Mouse (Mus musculus) heart, embryonic 15.5 days (tissue): ENCODE measurements around the gene Prrc2b. TPM values are rescaled to one million over a fixed set of nuclear protein-coding genes. Genes with fewer than 3 reads are reported as not detected.
A peak's percentile ranks its signal among the peaks of the same experiment; 100 is the strongest.

ENCODE experiments used
- ATAC-seq: fragments of 200-750 bp; cut with Nextera tagmentation; replicated peaks from 2 replicates; pipeline ENCODE4 v1.8.0; 2017; ENCODE audit warnings: low read depth, moderate TSS enrichment; ENCODE audit not compliant: insufficient number of reproducible peaks, insufficient read depth, low FRiP score
- H3K27ac ChIP-seq: fragments of 300-500 bp; sonication (generic); 2 replicates; pipeline ENCODE4 v1.5.1; 2015; ENCODE audit warnings: mild to moderate bottlenecking, inconsistent platforms
- H3K27me3 ChIP-seq: fragments of 300-500 bp; sonication (generic); 2 replicates; pipeline ENCODE4 v1.6.1; 2015; ENCODE audit warnings: inconsistent platforms
- H3K36me3 ChIP-seq: fragments of 300-500 bp; sonication (generic); 2 replicates; pipeline ENCODE4 v1.6.1; 2015; ENCODE audit warnings: mild to moderate bottlenecking, inconsistent platforms
- H3K4me1 ChIP-seq: fragments of 300-500 bp; sonication (generic); replicated peaks from 2 replicates; pipeline ENCODE4 v1.6.1; 2015; ENCODE audit warnings: inconsistent platforms
- H3K4me2 ChIP-seq: fragments of 300-500 bp; sonication (generic); 2 replicates; pipeline ENCODE4 v1.6.1; 2015; ENCODE audit warnings: inconsistent platforms, mild to moderate bottlenecking, moderate library complexity
- H3K4me3 ChIP-seq: fragments of 300-500 bp; sonication (generic); 2 replicates; pipeline ENCODE4 v1.5.1; 2015; ENCODE audit warnings: mild to moderate bottlenecking, inconsistent platforms
- H3K9ac ChIP-seq: fragments of 300-500 bp; sonication (generic); 2 replicates; pipeline ENCODE4 v1.6.1; 2015; ENCODE audit warnings: mild to moderate bottlenecking, inconsistent platforms
- H3K9me3 ChIP-seq: fragments of 300-500 bp; sonication (generic); replicated peaks from 2 replicates; pipeline ENCODE4 v1.6.1; 2016; ENCODE audit warnings: inconsistent platforms
- WGBS: fragments of 180-500 bp; shearing (Covaris S2); methylation state at CpG from one replicate; pipeline ENCODE4 v1.1.7; 2015; ENCODE audit warnings: mixed read lengths; 5-methylcytosine and 5-hydroxymethylcytosine counted together
- polyA plus RNA-seq: library from polyadenylated mRNA; unstranded; fragments of >200 nt; fragmentation: Nextera tagmentation; extraction: Ambion mirVana; gene quantifications from 2 replicates; pipeline ENCODE4 v1.2.1, GENCODE M21; 2015

The Prrc2b gene
- polyA plus RNA-seq, 1 experiment from 2014 or later: 21.0 TPM

GRCm38 (mm10) chr2:32187649-32188048, 36.8 kb downstream of the Prrc2b start:
- Histone ChIP-seq H3K4me1 (peaks cover 24% of the 10 kb centered on the region), H3K27me3 (no peaks in the 10 kb centered on the region), H3K9me3 (no peaks in the 10 kb centered on the region), H3K27ac (no peak overlapping the region), H3K36me3 (peaks cover 57% of the 10 kb centered on the region), H3K4me3 (no peak overlapping the region), H3K4me2 (no peak overlapping the region), H3K9ac (no peak overlapping the region)
- 88% methylated on average over 7 of the region's 7 CpGs for WGBS
- no peak for ATAC-seq

- Histone ChIP-seq H3K4me2 (no peak overlapping the region), H3K4me1 (peaks cover 11% of the 10 kb centered on the region), H3K27me3 (no peaks in the 10 kb centered on the region), H3K27ac (no peak overlapping the region), H3K9me3 (no peaks in the 10 kb centered on the region), H3K9ac (no peak overlapping the region), H3K4me3 (no peak overlapping the region), H3K36me3 (peaks cover 70% of the 10 kb centered on the region)
- no peak for ATAC-seq
- WGBS: 77% methylated on average over 5 of the region's 5 CpGs
Measured at GRCm38 (mm10) chr2:32189060-32189681, 38.3 kb downstream of the Prrc2b start.

- Histone ChIP-seq H3K4me3 (no peak overlapping the region), H3K9ac (no peak overlapping the region), H3K4me1 (0 out of 2 replicates have a peak, but pooled peaks cover 6% of the 10 kb centered on the region), H3K27ac (no peak overlapping the region), H3K9me3 (no peaks in the 10 kb centered on the region), H3K36me3 (peaks cover 75% of the 10 kb centered on the region), H3K27me3 (no peaks in the 10 kb centered on the region), H3K4me2 (no peak overlapping the region)
- WGBS: 43% methylated on average over 1 of the region's 1 CpGs
- no peak for ATAC-seq
Measured at GRCm38 (mm10) chr2:32190620-32191019, 39.7 kb downstream of the Prrc2b start.

GRCm38 (mm10) chr2:32191872-32192507, 41.1 kb downstream of the Prrc2b start:
- Histone ChIP-seq H3K9ac (no peak overlapping the region), H3K4me2 (no peak overlapping the region), H3K4me1 (0 out of 2 replicates have a peak, but pooled peaks cover 6% of the 10 kb centered on the region), H3K27ac (no peak overlapping the region), H3K36me3 (peaks cover 77% of the 10 kb centered on the region), H3K27me3 (no peaks in the 10 kb centered on the region), H3K4me3 (no peak overlapping the region), H3K9me3 (no peaks in the 10 kb centered on the region)
- WGBS: 80% methylated on average over 17 of the region's 18 CpGs
- ATAC-seq: 0 out of 2 replicates have a peak, but pooled peaks have one; percentile 48

- Histone ChIP-seq H3K9me3 (no peaks in the 10 kb centered on the region), H3K4me1 (no peaks in the 10 kb centered on the region), H3K27me3 (no peaks in the 10 kb centered on the region), H3K4me2 (no peak overlapping the region), H3K9ac (no peak overlapping the region), H3K27ac (no peak overlapping the region), H3K4me3 (no peak overlapping the region), H3K36me3 (peaks cover 98% of the 10 kb centered on the region)
- no peak for ATAC-seq
- WGBS: 77% methylated on average over 11 of the region's 11 CpGs
Measured at GRCm38 (mm10) chr2:32198977-32199376, 48.1 kb downstream of the Prrc2b start.

- H3K36me3 ChIP-seq: peaks cover 98% of the 10 kb centered on the region
- H3K27ac ChIP-seq: no peak overlapping the region
- no peaks in the 10 kb centered on the region for H3K27me3 ChIP-seq
- ATAC-seq: no peak
- H3K4me3 ChIP-seq: no peak overlapping the region
- H3K9ac ChIP-seq: no peak overlapping the region
- no peaks in the 10 kb centered on the region for H3K9me3 ChIP-seq
- no peaks in the 10 kb centered on the region for H3K4me1 ChIP-seq
- 89% methylated on average over 4 of the region's 4 CpGs for WGBS
- no peak overlapping the region for H3K4me2 ChIP-seq
Measured at GRCm38 (mm10) chr2:32200033-32200432, 49.2 kb downstream of the Prrc2b start.

GRCm38 (mm10) chr2:32200712-32201111, 49.8 kb downstream of the Prrc2b start:
- no peak overlapping the region for H3K4me2 ChIP-seq
- 93% methylated on average over 11 of the region's 11 CpGs for WGBS
- no peak overlapping the region for H3K27ac ChIP-seq
- H3K4me1 ChIP-seq: no peaks in the 10 kb centered on the region
- H3K9ac ChIP-seq: no peak overlapping the region
- no peaks in the 10 kb centered on the region for H3K9me3 ChIP-seq
- H3K36me3 ChIP-seq: peaks cover 98% of the 10 kb centered on the region
- ATAC-seq: no peak
- no peak overlapping the region for H3K4me3 ChIP-seq
- no peaks in the 10 kb centered on the region for H3K27me3 ChIP-seq

GRCm38 (mm10) chr2:32201527-32201926, 50.6 kb downstream of the Prrc2b start:
- Histone ChIP-seq H3K27me3 (no peaks in the 10 kb centered on the region), H3K4me1 (no peaks in the 10 kb centered on the region), H3K4me2 (no peak overlapping the region), H3K4me3 (no peak overlapping the region), H3K9ac (no peak overlapping the region), H3K36me3 (peaks cover 98% of the 10 kb centered on the region), H3K27ac (no peak overlapping the region), H3K9me3 (no peaks in the 10 kb centered on the region)
- 47% methylated on average over 7 of the region's 7 CpGs for WGBS
- ATAC-seq: 0 out of 2 replicates have a peak, but pooled peaks have one; percentile 32

GRCm38 (mm10) chr2:32203853-32204252, 53.0 kb downstream of the Prrc2b start:
- H3K27me3 ChIP-seq: no peaks in the 10 kb centered on the region
- no peak overlapping the region for H3K9ac ChIP-seq
- ATAC-seq: no peak
- no peak overlapping the region for H3K4me3 ChIP-seq
- no peaks in the 10 kb centered on the region for H3K9me3 ChIP-seq
- no peaks in the 10 kb centered on the region for H3K4me1 ChIP-seq
- H3K4me2 ChIP-seq: no peak overlapping the region
- WGBS: 94% methylated on average over 13 of the region's 13 CpGs
- peaks cover 99% of the 10 kb centered on the region for H3K36me3 ChIP-seq
- H3K27ac ChIP-seq: no peak overlapping the region

GRCm38 (mm10) chr2:32207682-32208081, 56.8 kb downstream of the Prrc2b start:
- Histone ChIP-seq H3K4me2 (no peak overlapping the region), H3K9me3 (no peaks in the 10 kb centered on the region), H3K27me3 (no peaks in the 10 kb centered on the region), H3K4me1 (0 out of 2 replicates have a peak, but pooled peaks cover under 1% of the 10 kb centered on the region), H3K27ac (no peak overlapping the region), H3K36me3 (peaks cover 96% of the 10 kb centered on the region), H3K4me3 (no peak overlapping the region), H3K9ac (no peak overlapping the region)
- no peak for ATAC-seq
- 80% methylated on average over 1 of the region's 1 CpGs for WGBS

GRCm38 (mm10) chr2:32211689-32212088, 60.8 kb downstream of the Prrc2b start:
- Histone ChIP-seq H3K27ac (no peak overlapping the region), H3K4me2 (no peak overlapping the region), H3K27me3 (no peaks in the 10 kb centered on the region), H3K36me3 (peaks cover 97% of the 10 kb centered on the region), H3K9ac (no peak overlapping the region), H3K4me1 (peaks cover 2% of the 10 kb centered on the region; the same call in 1 of the 2 replicates), H3K9me3 (no peaks in the 10 kb centered on the region), H3K4me3 (no peak overlapping the region)
- no peak for ATAC-seq
- WGBS: 89% methylated on average over 8 of the region's 8 CpGs

GRCm38 (mm10) chr2:32213000-32213399, 62.1 kb downstream of the Prrc2b start:
- WGBS: 61% methylated on average over 10 of the region's 10 CpGs
- Histone ChIP-seq H3K27me3 (no peaks in the 10 kb centered on the region), H3K27ac (0 out of 2 replicates have a peak overlapping the region, but pooled peaks have one; percentile 20), H3K9me3 (no peaks in the 10 kb centered on the region), H3K36me3 (peaks cover 97% of the 10 kb centered on the region), H3K9ac (no peak overlapping the region), H3K4me2 (no peak overlapping the region), H3K4me1 (peaks cover 2% of the 10 kb centered on the region; the same call in 1 of the 2 replicates), H3K4me3 (no peak overlapping the region)
- ATAC-seq: no peak
